Mouse (Mus musculus): ENCODE results near the gene Dusp1. TPM values are rescaled to one million over a fixed set of nuclear protein-coding genes. Genes with fewer than 3 reads are reported as not detected.

Dusp1 gene
- polyA plus RNA-seq (2014; fragmentation: Illumina TruSeq; extraction: RNeasy Lipid Tissue Mini Kit (QIAGEN cat#74804); ENCODE audit: low read depth, low replicate concordance): 109 TPM

DNA sequence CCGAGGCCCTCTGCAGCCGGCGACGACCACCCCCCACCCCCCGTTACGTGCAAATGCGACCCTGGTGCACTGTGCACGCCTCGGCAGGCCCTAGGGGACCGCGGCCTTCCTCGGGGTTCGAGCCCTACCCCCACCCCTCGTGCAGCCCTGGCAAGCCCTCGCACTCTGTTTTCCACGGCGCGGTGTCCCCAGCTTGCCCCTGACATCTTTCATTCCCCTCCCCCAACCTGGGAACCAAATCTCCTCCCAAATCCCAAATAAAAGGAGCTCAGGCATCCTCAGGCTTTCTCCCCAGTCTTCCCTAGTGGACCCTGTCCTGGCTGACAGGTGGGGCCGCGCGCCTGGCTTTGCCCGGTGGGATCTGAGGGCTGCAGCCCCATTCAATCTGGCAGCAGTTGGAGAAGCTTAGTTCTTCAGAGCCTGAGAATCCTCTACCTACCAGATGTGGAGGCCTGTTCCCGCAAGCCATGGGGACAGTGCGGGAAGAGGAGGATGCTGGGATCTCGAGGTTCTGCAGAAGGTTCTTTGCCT is at the start of gene Dusp1:
Gene Dusp1 (minus strand): TSS at position 478 of the 531 bp plus-strand sequence.

DNA sequence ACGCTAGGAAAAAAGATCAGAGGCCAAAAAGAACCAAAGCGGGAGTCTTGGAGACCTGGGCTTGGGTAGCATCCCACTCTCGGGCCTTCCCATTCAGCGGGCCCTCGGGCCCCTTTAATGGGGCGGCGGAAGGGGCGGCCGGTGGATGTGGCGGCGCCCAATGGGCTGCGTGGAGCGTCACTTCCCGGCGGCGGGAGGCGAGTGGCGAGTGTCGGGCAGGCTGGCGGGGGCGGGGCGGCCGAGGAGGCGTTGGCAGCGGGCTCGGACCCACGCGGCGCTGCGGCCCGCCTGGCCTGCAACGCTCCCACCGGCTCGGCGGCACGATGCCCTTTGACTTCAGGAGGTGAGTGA is 663 bp downstream of the Dusp1 start, which contains the start of gene Ergic1:
Gene Ergic1 (plus strand): TSS at position 200 of the 351 bp plus-strand sequence.

Other genes with a start within 250 kb of the Dusp1 start
- 1.9 TPM for gene Neurl1b, start 147.3 kb downstream of the Dusp1 start, polyA plus RNA-seq (2014; fragmentation: Illumina TruSeq; extraction: RNeasy Lipid Tissue Mini Kit (QIAGEN cat#74804); ENCODE audit: low read depth, low replicate concordance)
- gene Ergic1, start 639 bp downstream of the Dusp1 start, polyA plus RNA-seq (2014; fragmentation: Illumina TruSeq; extraction: RNeasy Lipid Tissue Mini Kit (QIAGEN cat#74804); ENCODE audit: low read depth, low replicate concordance): 48.4 TPM
- gene Atp6v0e, start 101.1 kb upstream of the Dusp1 start, polyA plus RNA-seq (2014; fragmentation: Illumina TruSeq; extraction: RNeasy Lipid Tissue Mini Kit (QIAGEN cat#74804); ENCODE audit: low read depth, low replicate concordance): 69.7 TPM
- gene Crebrf, start 153.5 kb upstream of the Dusp1 start, polyA plus RNA-seq (2014; fragmentation: Illumina TruSeq; extraction: RNeasy Lipid Tissue Mini Kit (QIAGEN cat#74804); ENCODE audit: low read depth, low replicate concordance): 18.1 TPM
- 38.1 TPM for gene Bnip1, start 218.9 kb upstream of the Dusp1 start, polyA plus RNA-seq (2014; fragmentation: Illumina TruSeq; extraction: RNeasy Lipid Tissue Mini Kit (QIAGEN cat#74804); ENCODE audit: low read depth, low replicate concordance)